Mouse (Mus musculus): Measurements from ENCODE around the gene Chka. TPM values are rescaled to one million over a fixed set of nuclear protein-coding genes. Genes with fewer than 3 reads are reported as not detected.
A peak's percentile ranks its signal among the peaks of the same experiment; 100 is the strongest.

The Chka gene
- total and polyA plus RNA-seq, 2 experiments from 2014 or later: 13.6 to 36.3 TPM

DNA sequence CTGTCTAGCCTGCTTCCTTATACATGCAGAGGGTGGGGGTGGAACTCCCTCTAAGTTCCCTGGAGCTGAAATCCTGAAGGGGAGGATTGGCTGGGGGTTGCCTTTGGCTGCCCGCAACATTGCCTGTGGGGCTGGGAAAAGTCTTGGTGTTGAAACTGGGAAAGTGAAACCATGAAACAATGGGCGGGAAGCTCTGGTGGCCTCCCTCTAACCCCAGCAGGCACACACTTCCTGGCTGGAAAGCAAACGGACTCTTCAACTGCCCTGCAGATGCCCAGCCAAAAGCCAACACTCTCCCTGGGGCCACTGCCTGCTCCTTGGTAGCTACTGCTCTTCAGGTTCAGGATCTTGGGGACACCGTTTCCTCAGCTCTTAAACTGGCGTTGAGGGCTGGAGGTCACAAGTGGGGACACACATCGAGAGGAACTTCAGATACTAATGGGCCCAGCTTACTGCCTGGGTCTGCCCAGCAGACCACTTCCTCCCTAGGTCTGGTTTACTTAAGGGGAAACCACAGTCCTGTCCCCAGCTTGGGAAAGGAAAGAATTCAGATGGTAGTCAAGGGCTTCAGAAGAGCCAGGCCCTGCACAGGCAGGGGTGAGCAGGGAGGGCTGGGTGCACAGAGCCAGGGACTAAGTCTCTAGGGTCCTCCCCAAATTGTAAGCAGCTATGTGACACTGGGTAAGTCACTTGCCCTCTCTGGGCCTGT lies 53.8 kb downstream of the Chka start:
- DNase-seq (ENCODE audit: low spot score) (peak; percentile 40), ATAC-seq (ENCODE audit: insufficient read depth, low read depth) (peak; percentile 22; the same call in 1 of the 2 replicates)
- peak overlapping the region; percentile 66 for H3K27ac ChIP-seq (ENCODE audit: low read depth)
- peaks cover 47% of the 10 kb centered on the region for H3K36me3 ChIP-seq (replicated peaks; ENCODE audit: control insufficient read depth, insufficient read depth, low read length)
- no peaks in the 10 kb centered on the region for H3K27me3 ChIP-seq (ENCODE audit: control insufficient read depth, insufficient read depth, low read length)
- 35% methylated on average over 6 of the region's 6 CpGs for whole genome bisulfite sequencing
- peak overlapping the region; percentile 66 for H3K4me3 ChIP-seq (ENCODE audit: low read depth, low read length)
- H3K4me1 ChIP-seq (ENCODE audit: control insufficient read depth, insufficient read depth): peaks cover 5% of the 10 kb centered on the region; the same call in 1 of the 2 replicates
- no peaks in the 10 kb centered on the region for H3K9me3 ChIP-seq (replicated peaks; ENCODE audit: control insufficient read depth, low read length)
- TF ChIP-seq EP300 (IDR thresholded peaks at IDR 0.05; ENCODE audit: low read depth) (no peak), CTCF (IDR thresholded peaks at IDR 0.05; ENCODE audit: low read depth) (no peak)
- H3K9ac ChIP-seq (replicated peaks; ENCODE audit: low read depth, low read length): no peak overlapping the region; the same call in none of the 2 replicates
- peak overlapping the region; percentile 80 for H3K4me2 ChIP-seq (ENCODE audit: low read depth, low read length)

GRCm38 (mm10) chr19:3906326-3906725 lies 54.8 kb downstream of the Chka start:
- Histone ChIP-seq H3K9ac (replicated peaks; ENCODE audit: low read depth, low read length) (peak overlapping the region; percentile 52), H3K27ac (ENCODE audit: low read depth) (peak overlapping the region; percentile 66), H3K4me3 (ENCODE audit: low read depth, low read length) (peak overlapping the region; percentile 66), H3K27me3 (ENCODE audit: control insufficient read depth, insufficient read depth, low read length) (no peaks in the 10 kb centered on the region), H3K9me3 (replicated peaks; ENCODE audit: control insufficient read depth, low read length) (no peaks in the 10 kb centered on the region), H3K4me1 (ENCODE audit: control insufficient read depth, insufficient read depth) (peaks cover 5% of the 10 kb centered on the region; the same call in 1 of the 2 replicates), H3K4me2 (ENCODE audit: low read depth, low read length) (peak overlapping the region; percentile 80), H3K36me3 (replicated peaks; ENCODE audit: control insufficient read depth, insufficient read depth, low read length) (peaks cover 53% of the 10 kb centered on the region)
- ATAC-seq (ENCODE audit: insufficient read depth, low read depth) (no peak), DNase-seq (ENCODE audit: low spot score) (no peak)
- TF ChIP-seq CTCF (IDR thresholded peaks at IDR 0.05; ENCODE audit: low read depth) (no peak), EP300 (IDR thresholded peaks at IDR 0.05; ENCODE audit: low read depth) (no peak)
- WGBS: 21% methylated on average over 10 of the region's 10 CpGs

DNA sequence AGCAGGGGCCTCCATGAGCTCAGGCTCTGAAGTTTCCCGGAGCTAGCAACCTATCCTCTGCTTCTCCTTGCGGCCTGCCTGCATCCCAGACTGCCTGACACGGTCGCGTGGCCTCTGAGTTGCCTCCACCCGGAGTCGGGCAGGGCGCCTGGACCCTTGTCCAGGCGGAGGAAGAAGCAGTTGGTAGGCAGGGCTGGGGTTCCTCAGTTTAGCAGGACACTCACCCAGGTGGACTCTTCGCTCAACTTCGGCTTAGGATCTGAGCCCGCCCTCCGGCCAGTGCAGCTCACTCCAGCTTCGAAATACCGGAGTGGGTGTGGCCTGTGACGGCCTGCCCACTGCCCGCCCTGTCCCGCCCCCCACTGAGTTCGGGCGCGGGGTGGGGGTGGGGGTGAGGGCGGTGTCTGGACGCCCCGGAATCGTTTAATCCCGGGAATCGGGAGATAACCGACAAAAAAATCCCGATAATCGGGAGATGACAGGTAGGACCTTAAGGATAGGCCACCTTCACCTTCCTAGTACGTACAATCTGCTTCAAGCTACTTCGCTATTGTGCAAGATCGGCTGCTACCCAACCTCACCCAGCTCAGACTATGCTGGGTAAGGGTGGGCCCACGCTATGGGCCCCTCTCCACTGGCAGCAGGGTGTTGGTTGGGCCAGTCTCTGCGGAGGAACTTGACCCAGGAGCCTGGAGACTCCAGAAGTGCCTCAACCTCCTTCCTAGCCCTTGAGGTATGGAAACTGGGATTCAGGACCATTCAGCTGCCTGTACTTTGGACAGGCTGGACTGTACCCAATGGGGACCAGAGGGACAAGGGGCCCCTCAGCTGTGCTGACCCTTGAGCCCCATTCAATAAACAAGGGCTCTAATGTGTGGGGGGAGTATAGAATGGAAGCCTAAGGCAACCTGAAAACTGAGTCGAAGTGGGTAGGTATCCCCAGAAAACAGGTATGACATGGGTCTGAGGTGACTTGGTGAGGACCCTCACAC lies 55.5 kb downstream of the Chka start, which contains the start of gene Tcirg1:
Gene Tcirg1, minus strand, starts transcription at position 339 of the 992 bp plus-strand sequence.
- peak within 1 kb of the TSS; percentile 66 for H3K27ac ChIP-seq (ENCODE audit: low read depth)
- peak; percentile 81 for ATAC-seq (ENCODE audit: insufficient read depth, low read depth)
- H3K9ac ChIP-seq (replicated peaks; ENCODE audit: low read depth, low read length): peak within 1 kb of the TSS; percentile 52
- H3K4me1 ChIP-seq (ENCODE audit: control insufficient read depth, insufficient read depth): peaks cover 9% of the 10 kb centered on the region
- DNase-seq (ENCODE audit: low spot score): peak; percentile 74
- H3K4me2 ChIP-seq (ENCODE audit: low read depth, low read length): peak within 1 kb of the TSS; percentile 80
- no peaks in the 10 kb centered on the region for H3K27me3 ChIP-seq (ENCODE audit: control insufficient read depth, insufficient read depth, low read length)
- peak within 1 kb of the TSS; percentile 66 for H3K4me3 ChIP-seq (ENCODE audit: low read depth, low read length)
- TF ChIP-seq CTCF (IDR thresholded peaks at IDR 0.05; ENCODE audit: low read depth) (no peak), EP300 (IDR thresholded peaks at IDR 0.05; ENCODE audit: low read depth) (no peak)
- no peaks in the 10 kb centered on the region for H3K9me3 ChIP-seq (replicated peaks; ENCODE audit: control insufficient read depth, low read length)
- 5% methylated on average over 36 of the region's 36 CpGs for WGBS
- H3K36me3 ChIP-seq (replicated peaks; ENCODE audit: control insufficient read depth, insufficient read depth, low read length): peaks cover 46% of the 10 kb centered on the region

- H3K4me2 ChIP-seq (ENCODE audit: low read depth, low read length): no peak overlapping the region
- no peaks in the 10 kb centered on the region for H3K27me3 ChIP-seq (ENCODE audit: control insufficient read depth, insufficient read depth, low read length)
- peaks cover 36% of the 10 kb centered on the region for H3K36me3 ChIP-seq (replicated peaks; ENCODE audit: control insufficient read depth, insufficient read depth, low read length)
- no peaks in the 10 kb centered on the region for H3K9me3 ChIP-seq (replicated peaks; ENCODE audit: control insufficient read depth, low read length)
- TF ChIP-seq EP300 (IDR thresholded peaks at IDR 0.05; ENCODE audit: low read depth) (no peak), CTCF (IDR thresholded peaks at IDR 0.05; ENCODE audit: low read depth) (no peak)
- no peak overlapping the region for H3K9ac ChIP-seq (replicated peaks; ENCODE audit: low read depth, low read length)
- 74% methylated on average over 8 of the region's 8 CpGs for WGBS
- no peak overlapping the region for H3K27ac ChIP-seq (ENCODE audit: low read depth)
- ATAC-seq (ENCODE audit: insufficient read depth, low read depth) (no peak), DNase-seq (ENCODE audit: low spot score) (no peak)
- H3K4me3 ChIP-seq (ENCODE audit: low read depth, low read length): 0 out of 2 replicates have a peak overlapping the region, but pooled peaks have one; percentile 66
- peaks cover 11% of the 10 kb centered on the region for H3K4me1 ChIP-seq (ENCODE audit: control insufficient read depth, insufficient read depth)
These were observed 56.5 kb downstream of the Chka start for GRCm38 (mm10) chr19:3907876-3908660.

DNA sequence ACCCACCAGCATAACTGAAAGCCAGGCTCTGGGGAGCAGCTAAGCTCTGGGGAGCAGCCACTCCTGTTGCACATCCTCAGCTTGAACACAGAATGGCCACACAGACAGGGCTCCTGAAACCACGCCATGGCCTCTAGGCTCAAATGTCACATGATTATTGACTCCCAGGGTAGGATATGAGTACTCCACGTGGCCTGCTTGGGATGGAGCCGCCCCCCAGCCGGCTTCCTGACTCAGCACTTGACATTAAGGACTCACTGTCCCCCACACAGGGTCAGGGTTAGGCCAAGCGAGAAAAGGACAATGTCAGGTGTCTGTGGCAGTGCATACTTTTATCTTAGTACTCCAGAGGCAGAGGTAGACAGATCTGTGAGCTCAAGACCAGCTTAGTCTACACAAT lies 58.6 kb downstream of the Chka start:
- Histone ChIP-seq H3K27me3 (ENCODE audit: control insufficient read depth, insufficient read depth, low read length) (no peaks in the 10 kb centered on the region), H3K4me2 (ENCODE audit: low read depth, low read length) (no peak overlapping the region), H3K9me3 (replicated peaks; ENCODE audit: control insufficient read depth, low read length) (no peaks in the 10 kb centered on the region), H3K9ac (replicated peaks; ENCODE audit: low read depth, low read length) (no peak overlapping the region), H3K36me3 (replicated peaks; ENCODE audit: control insufficient read depth, insufficient read depth, low read length) (peaks cover 31% of the 10 kb centered on the region), H3K4me1 (ENCODE audit: control insufficient read depth, insufficient read depth) (peaks cover 18% of the 10 kb centered on the region), H3K4me3 (ENCODE audit: low read depth, low read length) (no peak overlapping the region), H3K27ac (ENCODE audit: low read depth) (no peak overlapping the region)
- 74% methylated on average over 5 of the region's 5 CpGs for WGBS
- ATAC-seq (ENCODE audit: insufficient read depth, low read depth) (no peak), DNase-seq (ENCODE audit: low spot score) (no peak)
- TF ChIP-seq CTCF (IDR thresholded peaks at IDR 0.05; ENCODE audit: low read depth) (no peak), EP300 (IDR thresholded peaks at IDR 0.05; ENCODE audit: low read depth) (no peak)

All from heart, postnatal 0 days (tissue).